Mouse (Mus musculus): ENCODE measurements at regions not wholly inside any gene's neighbourhood (a gene's known extent, or its start where the extent isn't known, plus 50 kb on each side); places are given as distances from the start of the nearest gene placed in this dataset.

- no peak for DNase-seq
Observed at GRCm38 (mm10) chr13:81852309-81852978, 69.6 kb downstream of the Cetn3 start.

DNA sequence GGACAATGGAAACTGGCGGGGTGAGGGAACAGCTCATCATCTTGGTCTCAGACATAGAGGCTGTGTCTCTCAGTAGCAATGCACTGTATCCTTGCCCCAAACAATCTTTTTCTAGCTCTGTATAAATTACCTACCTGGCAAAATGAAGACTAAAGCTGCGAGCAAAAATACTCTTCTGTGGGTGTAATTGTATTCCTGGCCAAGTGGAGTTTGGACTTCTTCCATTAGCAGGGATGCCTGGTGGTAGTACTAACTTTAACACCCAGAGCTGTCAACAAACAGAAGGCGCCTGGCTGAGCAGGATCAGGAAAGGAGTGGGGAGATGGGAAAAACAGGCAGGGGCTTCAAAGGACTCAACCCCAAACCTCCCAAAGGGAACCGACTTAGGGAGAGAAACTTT is 73.2 kb downstream of the Cetn3 start:
- no peak for DNase-seq

DNA sequence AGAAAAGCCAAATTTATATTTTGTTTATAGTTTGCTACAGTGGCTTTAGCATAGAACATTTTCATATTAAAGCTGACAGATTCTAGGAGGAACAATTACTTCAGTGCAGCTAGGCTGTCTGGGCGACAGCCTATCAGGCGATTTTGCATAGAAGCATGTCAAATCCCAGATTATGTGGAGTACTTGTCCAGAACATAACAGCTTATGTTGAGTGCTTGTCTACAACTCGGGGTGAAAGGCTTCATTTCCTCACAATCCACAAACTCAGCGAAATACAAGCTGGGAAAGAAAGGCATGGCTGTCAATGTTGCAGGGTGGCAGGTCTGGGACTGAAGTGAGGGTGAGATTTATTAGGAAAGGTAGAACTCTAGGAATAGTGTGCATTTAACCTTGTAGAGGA is 77.8 kb downstream of the Cetn3 start:
- DNase-seq, result no peak

- no peak for DNase-seq
Observed at GRCm38 (mm10) chr13:81861886-81862600, 79.2 kb downstream of the Cetn3 start.

DNA sequence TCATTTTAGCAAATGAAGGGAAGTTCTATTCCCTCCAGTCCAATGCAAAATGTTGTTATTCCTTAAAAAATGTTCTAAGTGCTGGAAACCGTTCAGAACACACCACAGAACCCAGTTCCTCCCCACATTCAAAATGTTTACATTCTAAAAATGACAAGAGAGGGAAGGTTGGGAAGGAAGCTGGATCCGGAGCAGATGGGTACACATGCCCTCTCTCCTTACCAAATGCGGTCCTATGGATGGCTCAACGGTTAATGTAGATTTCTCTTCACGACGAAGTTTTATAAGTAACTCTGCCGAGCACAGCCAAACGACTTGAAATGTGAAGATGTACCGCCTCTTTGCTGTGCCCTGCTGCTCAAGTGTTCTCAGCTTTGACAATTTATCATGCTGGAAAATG is 88.3 kb downstream of the Cetn3 start:
- DNase-seq, result no peak

- no peak for DNase-seq
Observed at GRCm38 (mm10) chr13:81885879-81886278, 103.0 kb downstream of the Cetn3 start.

DNA sequence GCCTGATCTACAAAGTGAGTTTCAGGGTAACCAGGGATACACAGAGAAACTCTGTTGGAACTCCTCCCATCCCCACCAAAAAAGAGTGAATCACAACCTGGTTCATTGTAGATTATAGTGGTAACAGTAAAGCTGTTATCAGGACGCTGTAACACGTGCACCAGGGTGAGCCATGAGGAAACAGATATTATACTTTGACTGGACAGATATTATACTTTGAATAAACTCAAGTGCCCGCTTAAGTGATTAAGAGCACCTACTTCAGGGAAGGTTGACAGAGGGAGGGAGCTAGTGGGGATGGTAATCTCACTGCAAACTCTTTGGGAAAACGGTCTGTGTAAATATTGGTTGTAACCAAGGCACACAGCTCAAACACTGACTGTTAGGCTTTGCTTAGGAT is 147.4 kb downstream of the Cetn3 start:
- DNase-seq, result no peak

DNA sequence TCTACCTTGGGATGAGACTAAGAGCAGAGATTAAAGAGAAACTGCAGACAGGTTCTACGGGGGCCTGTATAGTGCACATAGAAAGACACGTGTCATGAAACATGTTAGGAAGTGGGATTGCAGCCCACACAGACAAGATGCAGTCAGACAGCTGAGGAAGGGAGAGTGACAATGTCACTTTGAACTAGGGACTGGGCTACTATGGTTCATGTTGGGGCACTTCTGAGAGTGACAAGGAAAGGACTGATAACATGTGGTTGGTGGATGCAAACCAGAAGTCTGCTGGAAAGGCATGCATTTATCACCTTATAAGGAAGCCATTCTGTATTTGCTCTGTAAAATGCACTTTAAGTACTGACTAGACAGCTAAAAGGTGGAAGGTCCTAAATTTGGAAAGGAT is 148.3 kb downstream of the Cetn3 start:
- no peak for DNase-seq

DNA sequence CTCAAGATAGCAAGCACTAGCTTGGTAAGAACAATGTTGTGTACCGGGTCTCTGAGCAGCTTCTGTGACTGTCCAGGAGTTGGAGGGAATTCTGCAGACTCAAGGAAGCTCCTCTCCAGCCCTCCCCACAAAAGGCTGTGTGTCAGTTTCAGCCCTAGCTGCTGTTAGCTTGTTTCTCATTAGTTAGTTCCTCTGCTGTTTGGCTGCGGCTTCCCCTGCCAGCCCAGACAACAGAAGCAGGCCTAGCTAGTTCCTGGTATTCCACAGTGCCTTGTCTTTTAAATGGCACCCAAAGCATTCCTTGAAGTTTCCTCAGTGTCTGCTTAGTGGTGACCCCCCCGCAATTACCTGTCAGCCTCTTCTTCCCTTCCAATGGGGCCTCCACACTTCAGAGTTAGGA is 154.2 kb downstream of the Cetn3 start:
- DNase-seq, result no peak

DNA sequence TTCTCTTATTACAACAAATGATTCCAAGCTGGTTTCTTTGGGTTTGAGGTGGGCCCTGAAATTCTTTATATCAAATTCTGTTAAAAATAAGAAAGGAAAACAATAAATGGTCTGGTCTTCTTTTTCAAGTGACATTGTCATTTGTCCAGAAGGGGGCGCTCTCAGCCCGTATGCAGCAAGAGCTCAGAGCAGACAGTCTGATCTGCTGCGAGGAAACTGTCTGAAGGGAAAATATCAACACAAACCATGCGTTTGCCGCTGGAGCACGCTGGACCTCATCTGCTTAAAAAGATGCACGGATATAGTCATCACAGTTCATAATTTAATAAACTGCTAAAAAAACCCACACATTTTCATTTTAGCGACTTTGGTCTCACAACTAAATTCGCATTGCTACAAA is 161.2 kb downstream of the Cetn3 start:
- DNase-seq, result peak; percentile 62 to 79

DNA sequence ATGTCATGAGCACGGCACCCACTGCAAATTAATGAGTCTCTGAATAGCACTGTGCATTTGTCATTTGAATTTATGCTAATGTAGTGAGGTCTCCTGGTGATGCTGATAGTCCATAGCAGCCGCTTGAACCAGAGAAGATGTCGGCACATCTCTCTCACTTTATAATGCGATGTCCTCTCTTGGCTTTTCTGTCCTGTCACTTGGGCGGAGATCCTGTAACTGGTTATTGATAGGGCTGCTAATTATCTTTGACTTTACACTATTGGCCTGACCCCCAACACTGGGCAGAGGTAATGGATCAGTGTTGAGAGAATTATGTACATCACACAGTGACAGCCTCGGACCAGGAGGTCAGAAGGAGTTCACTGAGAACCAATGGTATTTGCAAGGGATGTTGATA is 161.6 kb downstream of the Cetn3 start:
- DNase-seq, result no peak

- no peak for DNase-seq
Observed at GRCm38 (mm10) chr13:81945741-81946140, 162.9 kb downstream of the Cetn3 start.

DNA sequence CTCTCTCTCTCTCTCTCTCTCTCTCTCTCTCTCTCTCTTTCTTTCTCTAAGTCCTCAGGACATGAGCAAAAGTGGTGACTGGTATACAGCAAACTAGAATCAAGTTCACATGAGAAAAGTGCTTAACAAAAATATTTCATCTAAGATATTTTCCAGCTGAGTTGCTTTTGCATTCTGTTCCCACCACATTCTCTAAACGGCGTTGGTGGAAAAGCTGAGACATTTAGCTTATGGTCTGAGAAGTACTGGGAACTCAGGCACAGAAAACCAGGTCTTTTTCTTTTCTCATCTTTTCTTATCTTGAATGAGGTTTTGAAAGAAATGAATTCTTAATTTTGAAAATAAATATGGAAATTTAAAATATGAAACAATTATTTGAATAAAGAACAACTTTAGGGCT is 182.6 kb downstream of the Cetn3 start:
- no peak for DNase-seq

DNA sequence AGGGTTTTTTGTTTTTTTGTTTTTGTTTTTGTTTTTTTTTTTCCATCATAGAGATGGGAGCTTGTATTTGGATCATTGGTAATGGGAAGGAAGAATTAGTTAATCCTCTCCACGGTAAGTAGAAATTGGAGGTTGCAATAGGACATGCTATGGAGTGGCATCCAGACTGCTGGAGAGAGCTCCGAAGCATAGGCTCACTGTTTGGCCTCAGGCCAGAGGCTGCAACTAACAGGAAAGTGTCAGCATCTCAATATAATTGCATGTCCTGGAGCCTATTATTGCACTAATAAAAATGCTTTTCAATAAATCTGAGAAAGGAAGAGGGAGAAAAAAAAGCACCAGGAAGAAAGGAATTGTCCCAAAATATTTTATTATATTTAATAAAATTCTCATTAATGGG is 193.0 kb downstream of the Cetn3 start:
- DNase-seq, result no peak

GRCm38 (mm10) chr13:81978003-81978402 is 195.1 kb downstream of the Cetn3 start:
- DNase-seq, result no peak

- DNase-seq, result no peak
Observed at GRCm38 (mm10) chr13:81979289-81979688, 196.4 kb downstream of the Cetn3 start.

DNA sequence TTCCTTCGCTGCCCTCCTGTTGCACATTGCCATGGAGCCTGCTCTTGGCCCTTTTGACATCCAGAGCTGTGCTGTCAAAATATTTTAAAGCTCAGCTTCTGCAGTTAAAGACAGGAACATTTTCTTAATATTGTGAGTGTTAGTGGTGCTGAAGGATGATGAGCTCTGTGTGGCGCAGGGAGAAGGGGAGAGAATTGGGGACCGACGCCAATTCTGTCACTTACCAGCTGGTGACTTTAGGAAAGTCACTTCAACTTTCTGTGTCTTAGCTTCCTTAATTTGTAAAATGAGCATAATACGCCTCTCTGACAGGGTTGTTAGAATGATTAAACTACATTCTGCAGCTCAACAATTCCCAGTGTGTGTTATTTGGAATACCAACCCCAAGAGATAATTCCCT is 197.2 kb downstream of the Cetn3 start:
- DNase-seq, result no peak

DNA sequence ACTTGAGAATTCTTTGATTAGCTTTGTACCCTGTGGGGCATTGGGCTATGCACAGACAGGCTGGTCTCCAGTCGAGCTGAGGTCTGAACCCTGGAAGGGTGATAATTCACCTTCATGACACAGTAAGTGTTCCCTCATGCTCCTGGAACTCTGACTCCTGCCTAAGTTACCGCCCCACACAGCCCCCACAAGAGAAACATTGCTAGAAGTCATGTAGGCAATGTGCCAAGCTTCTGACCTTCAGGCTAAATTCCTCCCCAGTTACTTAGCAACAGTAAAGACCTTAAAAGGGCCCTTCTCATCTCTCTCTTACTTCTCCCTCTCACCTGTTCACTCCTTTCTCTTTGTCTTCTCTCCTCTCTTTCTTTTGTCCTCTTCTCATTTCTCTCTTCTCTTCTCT is 199.6 kb downstream of the Cetn3 start:
- DNase-seq, result no peak

GRCm38 (mm10) chr13:82000681-82001212 is 217.9 kb downstream of the Cetn3 start:
- no peak for DNase-seq

GRCm38 (mm10) chr13:82005929-82006726 is 223.3 kb downstream of the Cetn3 start:
- DNase-seq, result no peak

DNA sequence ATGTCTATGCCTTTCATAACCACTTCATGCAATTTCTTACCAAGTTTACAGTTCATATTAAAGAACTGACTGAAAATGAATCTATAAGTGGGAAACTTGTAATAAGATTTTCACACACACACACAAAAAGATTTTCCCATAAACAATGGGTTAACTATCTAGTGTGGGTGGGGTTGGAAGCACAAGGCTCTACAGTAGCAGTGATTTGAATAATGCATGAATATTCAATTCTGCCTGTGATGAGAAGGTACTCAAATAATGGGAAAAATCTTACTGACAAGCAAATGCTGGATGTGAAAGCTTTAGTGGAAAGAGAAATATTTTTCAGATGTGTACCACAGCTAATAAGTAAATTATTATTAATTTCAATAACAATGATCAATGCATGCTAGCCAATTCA is 224.3 kb downstream of the Cetn3 start:
- DNase-seq, result no peak

- no peak for DNase-seq
Observed at GRCm38 (mm10) chr13:82039623-82040022, 256.7 kb downstream of the Cetn3 start.

- DNase-seq, result no peak
Observed at GRCm38 (mm10) chr13:82058131-82058731, 275.4 kb downstream of the Cetn3 start.

Data from lung, postnatal 4 days (tissue).